Mouse (Mus musculus) left cerebral cortex, postnatal 14 days (tissue): ENCODE data around the gene Gipc2. TPM values are rescaled to one million over a fixed set of nuclear protein-coding genes. Genes with fewer than 3 reads are reported as not detected.
"Not testable (repeated sequence)": the region's sequence is repeated elsewhere in the genome, so short reads cannot be mapped to it uniquely, and the experiment has no call there.

Experiments
- DNase-seq, 2 experiments: peaks; one replicate each; pipeline ENCODE4 v3.0.0; 2021 to 2022; ENCODE audit warnings: low spot score in 2 of 2, mixed read lengths in 1 of 2
- intact Hi-C: fragments of 180-260 bp; cut with DNase I; formaldehyde crosslinking; loops from one replicate; pipeline ENCODE4 v1.15.1; 2025
- long read RNA-seq, 2 experiments: library from polyadenylated mRNA; stranded (forward); transcript quantifications; one replicate each; pipeline ENCODE4 v2.0.0; 2021
- total RNA-seq, 2 experiments: library from RNA; stranded (reverse); gene quantifications; 2 replicates each; pipeline ENCODE4 v1.2.3; 2021

The Gipc2 gene
- 1 to 10 TPM; 3.1 to 4.1 TPM for total RNA-seq
- long read RNA-seq, experiment 1, partial matches to known transcripts: 0 of 1 reads
- long read RNA-seq, experiment 1, other reads (novel, unspliced or antisense): 0 of 1 reads
- long read RNA-seq, experiment 2, partial matches to known transcripts: 0 of 1 reads
- long read RNA-seq, experiment 2, other reads (novel, unspliced or antisense): 1 of 1 reads

- intact Hi-C loops: no loop called here
- DNase-seq: no peak
Measured at GRCm38 (mm10) chr3:152166099-152166423, at the start of gene Gipc2. Gene Gipc2 (minus strand): TSS chr3:152166230.

DNA sequence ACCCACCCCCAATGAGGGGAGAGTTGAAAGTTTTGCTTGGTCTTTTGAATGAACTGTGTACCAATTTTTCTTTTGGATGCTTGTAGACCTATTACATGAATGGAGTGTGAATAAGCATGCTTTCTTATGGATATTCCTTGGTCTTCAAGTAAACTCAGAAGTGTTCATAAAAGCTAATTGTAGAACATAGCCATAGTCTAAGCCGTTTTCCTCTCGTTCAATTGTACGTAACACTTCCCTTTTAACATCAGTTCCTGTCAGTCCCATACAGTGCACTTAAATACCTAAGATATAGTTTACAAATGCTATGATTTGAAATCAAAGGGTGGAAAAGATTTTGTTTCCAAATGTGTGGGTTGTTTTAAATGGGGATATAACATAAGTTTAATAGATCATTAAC is 47.4 kb upstream of the Gipc2 start:
- no peak for DNase-seq
- intact Hi-C loops: loop anchor here (5.0 kb wide), 1 partner anchor 101 kb away; no protein-coding TSS in a partner anchor

DNA sequence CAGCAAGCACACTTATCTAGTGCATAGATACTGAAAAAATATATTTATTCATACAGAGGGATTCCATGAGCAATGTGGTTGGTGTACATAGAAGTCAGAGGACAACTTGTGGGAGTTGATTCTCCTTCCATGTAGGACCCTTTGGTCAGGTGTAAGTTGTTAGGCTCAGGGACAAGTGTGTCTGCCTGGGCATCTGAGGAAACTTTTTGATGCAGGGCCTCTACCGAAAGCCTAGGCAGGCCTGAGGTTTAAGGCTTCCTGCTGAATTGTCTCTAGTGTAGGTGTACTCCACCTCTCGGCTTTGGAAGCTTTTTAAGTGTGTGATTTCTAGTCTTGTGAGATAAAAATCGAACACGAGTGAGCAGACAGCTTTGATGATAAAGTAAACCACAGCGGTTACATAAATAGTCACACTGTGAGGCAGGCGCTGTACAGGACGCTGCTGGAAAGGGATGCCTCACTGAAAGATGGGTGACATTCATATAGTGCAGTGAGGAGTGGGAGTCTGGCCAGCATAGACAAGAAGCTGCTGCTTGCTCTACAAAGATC is 45.8 kb upstream of the Gipc2 start:
- DNase-seq: no peak
- intact Hi-C loops: loop anchor here (5.0 kb wide), 1 partner anchor 100 kb away; no protein-coding TSS in a partner anchor

- DNase-seq: peak; percentile 66 to 72
- intact Hi-C loops: loop anchor here (5.0 kb wide), 1 partner anchor 99 kb away; no protein-coding TSS in a partner anchor
Measured at GRCm38 (mm10) chr3:152210728-152211391, 44.8 kb upstream of the Gipc2 start.

- peak; percentile 99 for DNase-seq
- intact Hi-C loops: loop anchor here (2.0 to 5.0 kb wide), 2 partner anchors 17 to 98 kb away; no protein-coding TSS in a partner anchor
Measured at GRCm38 (mm10) chr3:152209967-152210634, 44.1 kb upstream of the Gipc2 start, which contains the start of the genes Dnajb4 and Fubp1. Gene Dnajb4 (minus strand): TSS chr3:152210302. Gene Fubp1 (plus strand): TSS chr3:152210422.

DNA sequence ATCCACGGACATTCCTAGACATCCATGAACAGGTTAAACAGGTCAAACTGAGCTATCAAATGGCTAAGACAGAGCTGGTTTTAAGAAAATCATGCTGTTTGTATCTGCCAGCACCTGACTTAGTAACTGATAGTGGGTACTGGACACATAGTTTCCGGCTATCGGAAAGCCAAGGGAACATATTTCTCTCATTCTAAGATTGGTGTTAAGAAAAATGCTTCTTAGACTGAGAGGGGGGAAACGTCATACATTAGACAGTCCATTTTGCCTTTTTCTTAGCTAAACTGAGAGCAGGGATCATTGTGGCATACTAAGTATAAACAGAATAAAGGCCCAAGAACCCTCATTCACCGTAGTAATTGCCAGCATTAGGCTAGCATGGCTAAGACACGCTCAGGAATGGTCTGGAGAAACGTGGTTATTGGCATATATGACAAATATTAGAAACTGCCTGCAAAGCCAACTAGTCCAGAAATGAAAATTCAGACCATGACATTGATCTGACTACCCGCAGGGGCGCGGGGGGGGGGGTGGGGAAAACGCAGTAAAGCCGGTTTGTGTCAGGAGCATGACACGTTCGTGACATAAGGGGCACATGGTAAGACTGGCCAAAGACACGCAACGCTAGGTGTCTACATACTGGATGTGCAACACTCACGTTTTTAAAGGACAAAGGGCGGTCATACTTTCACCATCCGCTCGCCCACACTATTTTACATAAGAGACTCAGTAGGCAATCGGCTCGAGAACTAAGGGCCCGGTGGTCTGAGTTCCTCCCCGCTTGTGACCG is 43.3 kb upstream of the Gipc2 start:
- intact Hi-C loops: loop anchor here (2.0 kb wide), 1 partner anchor 17 kb away; no protein-coding TSS in a partner anchor
- DNase-seq: peak in 1 of 2 experiments; percentile 73

- intact Hi-C loops: loop anchor here (2.0 kb wide), 1 partner anchor 15 kb away; no protein-coding TSS in a partner anchor
- no peak for DNase-seq
Measured at GRCm38 (mm10) chr3:152208096-152208885, 42.3 kb upstream of the Gipc2 start.

DNA sequence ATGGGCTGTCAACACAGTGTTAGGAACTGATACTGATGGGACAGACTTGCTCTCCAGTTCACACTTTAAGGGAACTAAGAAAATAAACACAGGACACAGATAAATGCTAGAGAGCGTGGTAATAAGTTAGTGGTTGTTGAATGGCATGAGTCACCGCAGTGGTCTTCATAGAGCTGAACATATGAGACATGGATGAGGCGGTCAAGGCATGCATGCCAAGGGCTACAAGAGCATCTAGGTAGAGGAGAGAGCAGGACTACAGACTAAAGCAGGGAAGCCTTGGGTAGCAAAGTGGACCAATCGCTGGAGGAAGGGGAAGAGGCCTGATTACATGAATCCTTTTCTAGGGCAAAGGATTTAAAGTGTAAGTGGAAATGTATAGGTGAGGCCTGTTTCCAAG is 41.1 kb upstream of the Gipc2 start:
- intact Hi-C loops: no loop called here
- no peak for DNase-seq

DNA sequence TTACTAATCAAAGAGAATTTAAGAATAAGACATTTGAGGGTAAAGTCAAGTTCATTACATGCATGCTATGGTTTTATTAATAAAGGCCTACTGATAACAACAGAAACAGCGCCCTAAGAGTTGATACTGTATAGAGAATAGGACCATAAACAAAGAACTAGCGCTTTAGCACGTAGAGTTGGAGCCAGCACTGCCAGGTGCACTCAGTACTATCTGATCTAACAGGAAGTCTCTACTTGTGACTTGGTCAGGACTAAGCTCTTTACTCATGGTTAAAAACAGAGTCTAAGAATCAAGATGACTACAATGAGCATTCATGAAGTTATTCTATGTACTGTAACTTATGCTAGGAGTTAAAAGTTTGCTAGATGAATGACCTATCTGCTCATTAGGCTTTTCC is 38.5 kb upstream of the Gipc2 start:
- no peak for DNase-seq
- intact Hi-C loops: no loop called here

GRCm38 (mm10) chr3:152203996-152204395 is 38.0 kb upstream of the Gipc2 start:
- intact Hi-C loops: no loop called here
- DNase-seq: no peak

DNA sequence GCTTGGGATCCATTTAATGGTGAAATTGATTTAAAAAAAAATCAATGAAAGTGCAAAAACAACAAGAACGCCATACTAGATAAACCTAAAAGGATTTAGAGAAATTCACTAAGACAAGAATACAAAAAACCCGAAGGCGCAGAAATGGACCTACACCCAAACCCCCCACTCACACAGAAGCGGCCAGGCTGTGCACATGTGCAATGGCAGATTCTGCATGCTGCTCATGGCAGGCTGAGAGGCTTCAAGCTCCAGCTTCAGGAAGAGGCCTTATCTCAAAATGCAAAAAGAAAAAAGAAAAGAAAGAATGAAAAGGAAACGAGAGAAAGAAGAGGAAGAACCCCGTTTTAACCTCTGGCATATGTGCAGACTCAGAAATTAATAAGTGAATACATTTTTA is 37.4 kb upstream of the Gipc2 start:
- intact Hi-C loops: no loop called here
- DNase-seq: no peak

GRCm38 (mm10) chr3:152202942-152203341 is 36.9 kb upstream of the Gipc2 start:
- intact Hi-C loops: no loop called here
- DNase-seq: no peak

GRCm38 (mm10) chr3:152201651-152202050 is 35.6 kb upstream of the Gipc2 start:
- intact Hi-C loops: no loop called here
- DNase-seq: no peak

GRCm38 (mm10) chr3:152201181-152201580 is 35.2 kb upstream of the Gipc2 start:
- DNase-seq: no peak
- intact Hi-C loops: no loop called here

DNA sequence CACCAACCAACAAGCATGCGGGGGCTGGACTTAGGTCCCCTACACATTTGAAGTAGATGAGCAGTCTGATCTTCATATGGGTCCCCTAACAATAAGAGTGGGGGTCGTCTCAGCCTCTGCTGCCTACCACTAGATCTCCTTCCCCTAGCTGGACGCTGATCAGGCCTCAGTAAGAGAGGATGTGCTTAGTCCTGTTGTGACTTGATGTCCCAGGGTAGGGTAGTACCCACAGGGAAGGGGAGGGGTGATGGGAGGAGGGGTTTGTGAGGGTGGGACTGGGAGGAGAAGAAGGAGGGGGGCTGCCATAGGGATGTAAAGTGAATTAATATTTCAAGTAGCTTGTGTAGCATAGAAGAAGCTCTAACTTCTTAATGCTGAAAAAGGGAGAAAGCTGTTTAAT is 33.1 kb upstream of the Gipc2 start:
- intact Hi-C loops: no loop called here
- no peak for DNase-seq

DNA sequence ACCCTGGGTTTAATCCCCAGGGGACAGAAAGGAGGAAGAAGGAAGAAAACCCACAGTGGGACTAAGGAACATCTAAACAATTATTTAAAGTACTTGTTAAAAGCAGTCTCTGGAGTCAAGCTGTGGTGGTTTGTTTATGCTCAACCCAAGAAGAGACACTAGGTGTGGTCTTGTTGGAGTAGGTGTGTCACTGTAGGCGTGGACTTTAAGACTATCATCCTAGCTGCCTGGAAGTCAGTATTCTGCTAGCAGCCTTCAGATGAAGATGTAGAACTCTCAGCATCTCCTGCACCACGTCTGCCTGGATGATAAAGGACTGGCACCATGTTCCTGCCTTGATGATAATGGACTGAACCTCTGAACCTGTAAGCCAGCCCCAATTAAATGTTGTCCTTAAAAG is 31.2 kb upstream of the Gipc2 start:
- intact Hi-C loops, DNase-seq: not testable (repeated sequence)

GRCm38 (mm10) chr3:152193635-152194097 is 27.6 kb upstream of the Gipc2 start:
- DNase-seq: peak; percentile 91 to 96
- intact Hi-C loops: loop anchor here (2.0 to 5.0 kb wide), 2 partner anchors 15 to 86 kb away; no protein-coding TSS in a partner anchor

- intact Hi-C loops: loop anchor here (2.0 to 5.0 kb wide), 2 partner anchors 16 to 86 kb away; no protein-coding TSS in a partner anchor
- DNase-seq: no peak
Measured at GRCm38 (mm10) chr3:152193177-152193576, 27.1 kb upstream of the Gipc2 start.
